9 mouse cellular contexts compared by ENCODE assay signal in genomic region chr7:55986526-55987214, GRCm38 (mm10). TPM values are rescaled to one million over a fixed set of nuclear protein-coding genes. Genes with fewer than 3 reads are reported as not detected.
DNase-seq lines count a peak whose midpoint lies in the region.
"Had no signal": no experiment of that assay in that cellular context is flagged by ENCODE, and none has a peak within 500 bp of the region (broad histone marks: within the 10 kb centered on the region; RNA-seq: fewer than 3 reads in every experiment).

No protein-coding gene starts in this region.

- peaks cover 9% of the 10 kb centered on the region for H3K36me3 ChIP-seq in hindbrain, embryonic 10.5 days

- no peaks in the 10 kb centered on the region for H3K9me3 ChIP-seq in hindbrain, embryonic 10.5 days
- H3K9me3 ChIP-seq: limb, embryonic 15.5 days had no signal

- H3K4me3 ChIP-seq in hindbrain, embryonic 10.5 days = peak overlapping the region; percentile 21; the same call in 1 of the 2 replicates
- H3K4me3 ChIP-seq: limb, embryonic 15.5 days had no signal

- H3K27me3 ChIP-seq in hindbrain, embryonic 10.5 days (ENCODE audit: insufficient read depth, poor library complexity, severe bottlenecking) = no peaks in the 10 kb centered on the region
- H3K27me3 ChIP-seq: limb, embryonic 15.5 days had no signal

- no peaks in the 10 kb centered on the region for H3K4me1 ChIP-seq in hindbrain, embryonic 10.5 days (replicated peaks)
- H3K4me1 ChIP-seq: limb, embryonic 15.5 days had no signal

- DNase-seq in MN1 (ENCODE audit: low spot score) = peak; percentile 62
- DNase-seq in cerebellum, adult 8-10 months = peak; percentile 77
- peak; percentile 53 to 89 for DNase-seq in frontal cortex, adult 2 months (ENCODE audit: extremely low spot score in 1 of 2, low spot score in 1 of 2)
- peak; percentile 78 for DNase-seq in hindbrain, embryonic 10.5 days (ENCODE audit: low spot score)
- peak; percentile 80 for DNase-seq in layer of hippocampus, adult 9-11 months
- peak; percentile 88 for DNase-seq in lung, postnatal 14 days
- peak; percentile 84 for DNase-seq in retina, embryonic 14.5 days (ENCODE audit: low spot score)
- peak; percentile 24 to 70 for DNase-seq in urinary bladder, adult 18-20 months (ENCODE audit: low spot score in 2 of 2)

- H3K27ac ChIP-seq in hindbrain, embryonic 10.5 days = no peak overlapping the region
- H3K27ac ChIP-seq: limb, embryonic 15.5 days had no signal

- 44% methylated on average over 13 of the region's 13 CpGs for WGBS in hindbrain, embryonic 10.5 days

RNA-seq across cellular contexts. Expression of gene Nipa2, which starts 24.4 kb away (rescaled TPM):
- 24.8 and 25.8 TPM in 2 replicates for polyA plus RNA-seq in frontal cortex, adult 2 months (2012; rRNA removed)
- 34.7 and 39.3 TPM in 2 replicates for polyA plus RNA-seq in hindbrain, embryonic 10.5 days (2016; fragmentation: Nextera tagmentation; extraction: Ambion mirVana)

RNA-seq across cellular contexts. Expression of gene Nipa1, which starts 33.1 kb away (rescaled TPM):
- 23.8 and 31.2 TPM in 2 replicates for polyA plus RNA-seq in frontal cortex, adult 2 months (2012; rRNA removed)
- polyA plus RNA-seq in hindbrain, embryonic 10.5 days (2016; fragmentation: Nextera tagmentation; extraction: Ambion mirVana) = 7.2 and 9.2 TPM in 2 replicates
